Mouse (Mus musculus) C2C12 (cell line): ENCODE results near the gene Olfr550.

Experiments used
- CTCF ChIP-seq: IDR thresholded peaks from one replicate; pipeline ENCODE4 v1.5.1; 2011; ENCODE audit not compliant: control insufficient read depth, insufficient read depth, insufficient read length
- MYOD1 ChIP-seq: IDR thresholded peaks from one replicate; pipeline ENCODE4 v1.6.1; 2011; ENCODE audit warnings: low read depth; ENCODE audit not compliant: control insufficient read depth, insufficient read length
- USF1 ChIP-seq: IDR thresholded peaks from one replicate; pipeline ENCODE4 v1.6.1; 2011; ENCODE audit warnings: low read depth, mild to moderate bottlenecking, control low read depth, moderate library complexity

DNA sequence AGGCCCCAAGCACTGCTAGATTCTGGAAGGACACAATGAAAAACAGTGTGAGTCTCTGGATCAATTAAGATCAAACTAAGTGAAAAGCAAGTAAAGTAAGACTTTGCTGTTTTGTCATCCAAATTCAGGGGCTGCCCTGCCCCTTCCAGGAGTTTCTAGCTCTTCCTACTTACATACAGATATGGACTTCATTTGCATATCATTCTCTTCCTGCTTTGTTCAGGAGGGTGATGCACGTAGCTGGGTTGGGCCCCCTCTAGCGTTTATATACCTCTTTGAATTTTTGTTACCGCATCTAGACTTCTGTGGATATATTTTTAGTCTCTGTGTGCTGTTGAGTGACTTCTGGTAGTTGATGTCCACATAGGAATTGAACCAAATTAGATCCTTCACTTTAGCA, 30.0 kb upstream of the Olfr550 start:
- TF ChIP-seq CTCF: no peak
- TF ChIP-seq MYOD1: no peak
- no peak for TF ChIP-seq USF1
